Mouse (Mus musculus) heart, postnatal 0 days (tissue): ENCODE data around the gene Ngef. TPM values are rescaled to one million over a fixed set of nuclear protein-coding genes. Genes with fewer than 3 reads are reported as not detected.

Experiments used
- ATAC-seq: fragments of 200-750 bp; cut with Nextera tagmentation; 2 replicates; pipeline ENCODE4 v1.8.0; 2017; ENCODE audit warnings: low read depth, moderate number of reproducible peaks, moderate library complexity; ENCODE audit not compliant: insufficient read depth
- DNase-seq: peaks from one replicate; pipeline ENCODE4 v3.0.0-alpha.2; 2016; ENCODE audit warnings: low spot score
- H3K27ac ChIP-seq: fragments of 300-500 bp; sonication (generic); 2 replicates; pipeline ENCODE4 v1.5.1; 2014; ENCODE audit warnings: low read depth, mild to moderate bottlenecking
- H3K27me3 ChIP-seq: fragments of 300-500 bp; sonication (generic); 2 replicates; pipeline ENCODE4 v1.6.1; 2014; ENCODE audit warnings: low read length, mixed read lengths; ENCODE audit not compliant: control insufficient read depth, insufficient read depth
- H3K36me3 ChIP-seq: fragments of 300-500 bp; sonication (generic); replicated peaks from 2 replicates; pipeline ENCODE4 v1.6.1; 2014; ENCODE audit warnings: low read length, mixed read lengths; ENCODE audit not compliant: control insufficient read depth, insufficient read depth
- H3K4me1 ChIP-seq: fragments of 300-500 bp; sonication (generic); 2 replicates; pipeline ENCODE4 v1.6.1; 2014; ENCODE audit warnings: antibody characterized with exemption; ENCODE audit not compliant: control insufficient read depth, insufficient read depth
- H3K4me2 ChIP-seq: fragments of 300-500 bp; sonication (generic); 2 replicates; pipeline ENCODE4 v1.6.1; 2014; ENCODE audit warnings: low read depth, mild to moderate bottlenecking, low read length, moderate library complexity
- H3K4me3 ChIP-seq: fragments of 300-500 bp; sonication (generic); 2 replicates; pipeline ENCODE4 v1.5.1; 2014; ENCODE audit warnings: low read depth, low read length
- H3K9ac ChIP-seq: fragments of 300-500 bp; sonication (generic); replicated peaks from 2 replicates; pipeline ENCODE4 v1.6.1; 2014; ENCODE audit warnings: low read depth, low read length, mixed read lengths
- H3K9me3 ChIP-seq: fragments of 300-500 bp; sonication (generic); replicated peaks from 2 replicates; pipeline ENCODE4 v1.6.1; 2016; ENCODE audit warnings: low read length; ENCODE audit not compliant: control insufficient read depth
- CTCF ChIP-seq: IDR thresholded peaks from 2 replicates; pipeline ENCODE4 v1.5.1; 2016; ENCODE audit warnings: antibody characterized with exemption, control low read depth, low read depth
- EP300 ChIP-seq: IDR thresholded peaks from 2 replicates; pipeline ENCODE4 v1.6.1; 2016; ENCODE audit warnings: antibody characterized with exemption, low read depth
- WGBS: fragments of 180-500 bp; shearing (Covaris S2); extraction: QIAGEN DNeasy Blood & Tissue Kit; methylation state at CpG from one replicate; pipeline ENCODE4 v1.1.7; 2014; 5-methylcytosine and 5-hydroxymethylcytosine counted together
- polyA plus RNA-seq: library from polyadenylated mRNA; unstranded; fragments of >200 nt; fragmentation: Nextera tagmentation; extraction: Ambion mirVana; gene quantifications from 2 replicates; pipeline ENCODE4 v1.2.1, GENCODE M21; 2015
- total RNA-seq: library from RNA; depleted of rRNA; stranded (reverse); fragments of >200 nt; gene quantifications from 2 replicates; pipeline ENCODE4 v1.2.3, GENCODE M21; 2014; ENCODE audit warnings: low replicate concordance; rRNA removed

The Ngef gene
- total and polyA plus RNA-seq, 2 experiments from 2014 or later: 0.05 TPM; not detected in 1

- no peak overlapping the region for H3K27ac ChIP-seq
Observed at GRCm38 (mm10) chr1:87458045-87458444, 115.6 kb downstream of the Ngef start.

DNA sequence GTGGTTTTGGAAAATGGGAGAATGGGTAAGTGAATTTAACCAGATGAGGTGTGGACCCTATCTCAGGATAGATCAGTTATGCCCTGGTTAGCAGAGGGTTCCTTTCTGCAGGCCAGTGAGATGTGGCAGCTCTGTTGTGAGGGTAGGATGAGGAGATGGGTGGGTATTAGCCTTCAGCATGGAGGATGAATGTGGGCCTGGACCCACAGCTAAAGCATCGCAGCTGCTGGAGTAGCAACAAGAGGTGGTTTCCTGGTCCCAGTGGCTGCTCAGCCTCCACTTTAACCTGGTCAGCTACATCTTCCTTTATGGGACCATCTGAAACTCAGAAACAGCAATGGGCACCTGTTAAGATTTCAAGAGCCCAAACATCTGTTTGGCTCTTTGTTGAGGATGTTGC is 117.2 kb downstream of the Ngef start:
- Histone ChIP-seq H3K27ac (no peak overlapping the region), H3K9ac (no peak overlapping the region), H3K4me3 (no peak overlapping the region), H3K27me3 (no peaks in the 10 kb centered on the region), H3K4me2 (no peak overlapping the region), H3K4me1 (no peaks in the 10 kb centered on the region), H3K36me3 (no peaks in the 10 kb centered on the region), H3K9me3 (no peaks in the 10 kb centered on the region)
- 87% methylated on average over 1 of the region's 1 CpGs for WGBS
- DNase-seq: no peak
- TF ChIP-seq EP300 (no peak), CTCF (no peak)
- no peak for ATAC-seq

More at GRCm38 (mm10) chr1:87458045-87458444, 115.6 kb downstream of the Ngef start:
- Histone ChIP-seq H3K4me3 (no peak overlapping the region), H3K9ac (no peak overlapping the region), H3K4me2 (no peak overlapping the region), H3K36me3 (no peaks in the 10 kb centered on the region), H3K9me3 (no peaks in the 10 kb centered on the region), H3K27me3 (no peaks in the 10 kb centered on the region), H3K4me1 (no peaks in the 10 kb centered on the region)
- 77% methylated on average over 4 of the region's 4 CpGs for WGBS
- ATAC-seq (no peak), DNase-seq (no peak)
- TF ChIP-seq CTCF (no peak), EP300 (no peak)

GRCm38 (mm10) chr1:87449432-87449831 is 124.2 kb downstream of the Ngef start:
- DNase-seq: no peak
- TF ChIP-seq EP300 (no peak), CTCF (no peak)
- Histone ChIP-seq H3K4me3 (no peak overlapping the region), H3K27me3 (no peaks in the 10 kb centered on the region), H3K36me3 (peaks cover 58% of the 10 kb centered on the region), H3K27ac (no peak overlapping the region), H3K4me2 (no peak overlapping the region), H3K4me1 (no peaks in the 10 kb centered on the region), H3K9me3 (no peaks in the 10 kb centered on the region), H3K9ac (no peak overlapping the region)
- ATAC-seq: no peak
- WGBS: 89% methylated on average over 4 of the region's 4 CpGs

- H3K4me1 ChIP-seq: no peaks in the 10 kb centered on the region
- DNase-seq: peak; percentile 51
- H3K27me3 ChIP-seq: no peaks in the 10 kb centered on the region
- H3K36me3 ChIP-seq: peaks cover 72% of the 10 kb centered on the region
- H3K4me2 ChIP-seq: no peak overlapping the region
- no peak overlapping the region for H3K27ac ChIP-seq
- H3K4me3 ChIP-seq: no peak overlapping the region
- ATAC-seq: peak; percentile 55; the same call in 1 of the 2 replicates
- H3K9ac ChIP-seq: no peak overlapping the region
- H3K9me3 ChIP-seq: no peaks in the 10 kb centered on the region
- WGBS: 40% methylated on average over 5 of the region's 5 CpGs
- peak; percentile 70 for TF ChIP-seq CTCF
- no peak for TF ChIP-seq EP300
Observed at GRCm38 (mm10) chr1:87447183-87448104, 126.2 kb downstream of the Ngef start.

DNA sequence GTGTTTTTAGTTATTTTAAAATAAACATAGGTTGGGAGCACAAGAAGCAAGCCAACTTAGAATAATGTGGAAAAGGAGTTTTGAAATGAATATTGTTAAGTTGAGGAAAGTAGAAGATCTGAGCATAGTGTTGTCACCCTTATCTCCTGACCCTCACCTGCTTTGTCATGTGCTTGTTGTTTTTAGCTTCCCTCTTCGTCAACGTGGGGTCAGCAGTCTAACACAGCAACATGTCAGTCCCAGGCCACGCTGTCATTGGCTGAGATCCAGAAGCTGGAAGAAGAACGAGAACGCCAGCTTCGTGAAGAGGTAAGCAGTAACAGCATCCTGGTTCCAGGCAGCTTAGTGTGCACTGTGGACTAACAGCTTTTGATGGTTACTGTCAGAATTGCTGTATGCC is 137.1 kb downstream of the Ngef start:
- WGBS: 17% methylated on average over 6 of the region's 6 CpGs
- Histone ChIP-seq H3K4me2 (no peak overlapping the region), H3K9me3 (no peaks in the 10 kb centered on the region), H3K4me1 (no peaks in the 10 kb centered on the region), H3K4me3 (no peak overlapping the region), H3K27ac (no peak overlapping the region), H3K27me3 (no peaks in the 10 kb centered on the region), H3K36me3 (peaks cover 83% of the 10 kb centered on the region), H3K9ac (no peak overlapping the region)
- TF ChIP-seq EP300 (no peak), CTCF (no peak)
- no peak for DNase-seq
- ATAC-seq: no peak

GRCm38 (mm10) chr1:87435125-87435524 is 138.5 kb downstream of the Ngef start:
- H3K36me3 ChIP-seq: peaks cover 83% of the 10 kb centered on the region
- H3K4me1 ChIP-seq: no peaks in the 10 kb centered on the region
- no peak overlapping the region for H3K27ac ChIP-seq
- no peak overlapping the region for H3K9ac ChIP-seq
- no peak for TF ChIP-seq EP300
- no peak for TF ChIP-seq CTCF
- H3K4me3 ChIP-seq: no peak overlapping the region
- no peak overlapping the region for H3K4me2 ChIP-seq
- no peak for DNase-seq
- WGBS: 91% methylated on average over 2 of the region's 2 CpGs
- no peaks in the 10 kb centered on the region for H3K27me3 ChIP-seq
- ATAC-seq: no peak
- H3K9me3 ChIP-seq: no peaks in the 10 kb centered on the region

Other genes starting within 250 kb of the Ngef start
- gene Gigyf2, start 246.9 kb downstream of the Ngef start, total RNA-seq: 18.7 and 29.8 TPM in 2 replicates
- 19.9 and 22.6 TPM in 2 replicates for gene Gigyf2, start 246.9 kb downstream of the Ngef start, polyA plus RNA-seq
- gene Kcnj13, start 179.1 kb downstream of the Ngef start, total RNA-seq: not detected in 2 replicates
- gene Kcnj13, start 179.1 kb downstream of the Ngef start, polyA plus RNA-seq: 0.38 and 0.83 TPM in 2 replicates
- gene Snorc, start 103.6 kb downstream of the Ngef start, total RNA-seq: not detected in 2 replicates
- not detected in 2 replicates for gene Snorc, start 103.6 kb downstream of the Ngef start, polyA plus RNA-seq
- gene Neu2, start 64.0 kb downstream of the Ngef start, total RNA-seq: not detected in 2 replicates
- 0.23 TPM in 1 of 2 replicates, not detected in the other for gene Neu2, start 64.0 kb downstream of the Ngef start, polyA plus RNA-seq
- 9.9 and 66.4 TPM in 2 replicates for gene Inpp5d, start 46.4 kb upstream of the Ngef start, total RNA-seq
- 3.2 and 5.0 TPM in 2 replicates for gene Inpp5d, start 46.4 kb upstream of the Ngef start, polyA plus RNA-seq
- 36.8 and 37.1 TPM in 2 replicates for gene Atg16l1, start 182.0 kb upstream of the Ngef start, total RNA-seq
- gene Atg16l1, start 182.0 kb upstream of the Ngef start, polyA plus RNA-seq: 19.0 and 19.6 TPM in 2 replicates
- 0.11 TPM in 1 of 2 replicates, not detected in the other for gene Sag, start 229.8 kb upstream of the Ngef start, total RNA-seq
- gene Sag, start 229.8 kb upstream of the Ngef start, polyA plus RNA-seq: 0.31 and 0.40 TPM in 2 replicates